ENCODE assay signal across 14 mouse cellular contexts in the genomic region with DNA sequence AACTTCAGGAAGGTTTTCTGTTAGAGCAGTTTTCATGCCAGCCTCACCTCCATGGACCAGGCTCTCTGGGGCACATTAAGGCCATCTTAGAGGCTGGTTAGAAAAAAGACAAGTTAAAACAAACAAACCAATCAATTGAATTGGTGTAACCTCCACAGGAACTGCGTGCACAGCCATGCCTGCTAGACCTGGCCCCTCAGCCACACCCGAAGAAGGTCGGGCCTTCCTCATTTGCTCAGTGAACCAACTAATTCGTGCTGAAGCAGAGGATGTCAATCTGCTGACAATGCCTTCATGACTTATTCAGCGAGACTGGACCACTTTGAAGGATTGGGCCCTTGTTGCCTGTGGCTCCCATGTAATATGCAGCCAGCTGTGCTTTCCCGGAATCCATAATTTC. TPM values are rescaled to one million over a fixed set of nuclear protein-coding genes. Genes with fewer than 3 reads are reported as not detected.
A peak's percentile ranks its signal among the peaks of the same experiment; 100 is the strongest.
DNase-seq lines count a peak whose midpoint lies in the region; ATAC-seq and TF ChIP-seq lines count a peak whose summit lies in the region.
"Had no signal": no experiment of that assay in that cellular context is flagged by ENCODE, and none has a peak within 500 bp of the region (broad histone marks: within the 10 kb centered on the region; RNA-seq: fewer than 3 reads in every experiment).

No protein-coding gene starts in this region.

- no peak overlapping the region for H3K9ac ChIP-seq in forebrain, embryonic 11.5 days (ENCODE audit: low read length)
- no peak overlapping the region for H3K9ac ChIP-seq in forebrain, postnatal 0 days
- peak overlapping the region; percentile 35 for H3K9ac ChIP-seq in liver, embryonic 16.5 days (ENCODE audit: low read depth, low read length)
- H3K9ac ChIP-seq: neural tube, embryonic 13.5 days had no signal

- no peak overlapping the region for H3K4me2 ChIP-seq in forebrain, embryonic 11.5 days (ENCODE audit: low read depth, low read length, severe bottlenecking)
- H3K4me2 ChIP-seq in forebrain, postnatal 0 days (ENCODE audit: low read depth): no peak overlapping the region
- peak overlapping the region; percentile 23; the same call in 1 of the 2 replicates for H3K4me2 ChIP-seq in liver, embryonic 16.5 days (ENCODE audit: low read depth, low read length)
- H3K4me2 ChIP-seq: neural tube, embryonic 13.5 days had no signal

- no peak for DNase-seq in forebrain, embryonic 11.5 days (ENCODE audit: low spot score)
- no peak for DNase-seq in forebrain, postnatal 0 days
- DNase-seq in spleen, postnatal 36 days (ENCODE audit: low spot score in 2 of 2): peak; percentile 38 to 43
- DNase-seq in spleen, adult 12 weeks (ENCODE audit: low spot score): no peak
- DNase-seq in kidney, adult 8-10 months: no peak
- no peak for DNase-seq in thymus, postnatal 0 days (ENCODE audit: low spot score)
- DNase-seq in adrenal gland, postnatal 14 days: no peak
- DNase-seq: cerebellum, postnatal 10 days; gastrocnemius, postnatal 10 days; kidney, postnatal 10 days; right cerebral cortex, postnatal 4 days had no signal

- no peaks in the 10 kb centered on the region for H3K9me3 ChIP-seq in forebrain, embryonic 11.5 days (ENCODE audit: control insufficient read depth, low read length)
- H3K9me3 ChIP-seq in forebrain, postnatal 0 days (ENCODE audit: low read length): no peaks in the 10 kb centered on the region
- no peaks in the 10 kb centered on the region for H3K9me3 ChIP-seq in liver, embryonic 16.5 days (replicated peaks; ENCODE audit: control insufficient read depth, low read length)
- H3K9me3 ChIP-seq: limb, embryonic 10.5 days; neural tube, embryonic 13.5 days had no signal

- H3K4me1 ChIP-seq in forebrain, embryonic 11.5 days (replicated peaks; ENCODE audit: control insufficient read depth, insufficient read depth, low read length): peaks cover 6% of the 10 kb centered on the region
- H3K4me1 ChIP-seq in forebrain, postnatal 0 days (ENCODE audit: insufficient read depth): no peaks in the 10 kb centered on the region
- H3K4me1 ChIP-seq in liver, embryonic 16.5 days (ENCODE audit: control insufficient read depth, low read depth, low read length): peaks cover 65% of the 10 kb centered on the region

- ATAC-seq in forebrain, embryonic 11.5 days (replicated peaks; ENCODE audit: low FRiP score): peak; percentile 44; the same call in 1 of the 2 replicates
- ATAC-seq in forebrain, postnatal 0 days: no peak
- no peak for ATAC-seq in liver, embryonic 16.5 days (ENCODE audit: low read depth)

- no peaks in the 10 kb centered on the region for H3K27me3 ChIP-seq in forebrain, embryonic 11.5 days (ENCODE audit: control insufficient read depth, insufficient read depth, low read length)
- no peaks in the 10 kb centered on the region for H3K27me3 ChIP-seq in forebrain, postnatal 0 days (ENCODE audit: insufficient read depth, low read length)
- no peaks in the 10 kb centered on the region for H3K27me3 ChIP-seq in liver, embryonic 16.5 days (ENCODE audit: control insufficient read depth, insufficient read depth, low read depth, low read length)
- H3K27me3 ChIP-seq: neural tube, embryonic 13.5 days had no signal

- no peak overlapping the region for H3K4me3 ChIP-seq in forebrain, embryonic 11.5 days (ENCODE audit: low read depth, low read length)
- H3K4me3 ChIP-seq in forebrain, postnatal 0 days (ENCODE audit: low read depth, low read length): no peak overlapping the region
- no peak overlapping the region for H3K4me3 ChIP-seq in liver, embryonic 16.5 days (ENCODE audit: low read depth, low read length)
- H3K4me3 ChIP-seq: limb, embryonic 10.5 days; neural tube, embryonic 13.5 days had no signal

- no peak for TF ChIP-seq CTCF in forebrain, postnatal 0 days (IDR thresholded peaks at IDR 0.05; ENCODE audit: low read depth)

- WGBS in forebrain, embryonic 11.5 days: 14% methylated on average over 6 of the region's 6 CpGs
- WGBS in forebrain, postnatal 0 days: 12% methylated on average over 6 of the region's 6 CpGs
- 18% methylated on average over 6 of the region's 6 CpGs for WGBS in liver, embryonic 16.5 days (ENCODE audit: insufficient replicate concordance)

- H3K36me3 ChIP-seq in forebrain, embryonic 11.5 days (ENCODE audit: control insufficient read depth, insufficient read depth, low read length): no peaks in the 10 kb centered on the region
- no peaks in the 10 kb centered on the region for H3K36me3 ChIP-seq in forebrain, postnatal 0 days (ENCODE audit: insufficient read depth)
- no peaks in the 10 kb centered on the region for H3K36me3 ChIP-seq in liver, embryonic 16.5 days (ENCODE audit: control insufficient read depth, insufficient read depth)
- H3K36me3 ChIP-seq: limb, embryonic 10.5 days; neural tube, embryonic 13.5 days had no signal

- 0 out of 2 replicates have a peak overlapping the region, but pooled peaks have one; percentile 12 for H3K27ac ChIP-seq in forebrain, embryonic 11.5 days (ENCODE audit: low read depth, low read length)
- no peak overlapping the region for H3K27ac ChIP-seq in forebrain, postnatal 0 days (ENCODE audit: low read depth, low read length)
- H3K27ac ChIP-seq in liver, embryonic 16.5 days (ENCODE audit: low read length): peak overlapping the region; percentile 87
- H3K27ac ChIP-seq: limb, embryonic 10.5 days; neural tube, embryonic 13.5 days had no signal

RNA-seq across cellular contexts. Expression of a gene that starts 28.4 kb away (rescaled TPM):
- 8.7 and 9.0 TPM in 2 replicates for polyA plus RNA-seq in forebrain, embryonic 11.5 days (2014; fragmentation: Nextera tagmentation; extraction: Ambion mirVana)
- 1.9 and 3.4 TPM in 2 replicates for total RNA-seq in forebrain, postnatal 0 days (2014; rRNA removed)
- 1.5 and 1.8 TPM in 2 replicates for polyA plus RNA-seq in forebrain, postnatal 0 days (2015; fragmentation: Nextera tagmentation; extraction: Ambion mirVana)
- 32.7 and 33.7 TPM in 2 replicates for polyA plus RNA-seq in liver, embryonic 16.5 days (2015; fragmentation: Nextera tagmentation; extraction: Ambion mirVana)
- polyA plus RNA-seq in thymus, postnatal 0 days (2015; fragmentation: Nextera tagmentation; extraction: Ambion mirVana): 4.7 and 5.4 TPM in 2 replicates
- total RNA-seq in adrenal gland, postnatal 14 days (2021): 9.2 and 9.6 TPM in 2 replicates

Comparison
In these comparisons a context has a peak if more than half of its experiments do, and no peak if none do; other contexts are left out.
1. DNase-seq: peak in spleen, postnatal 36 days (2 of 2); none in forebrain, embryonic 11.5 days (single experiment), forebrain, postnatal 0 days (single experiment), spleen, adult 12 weeks (single experiment), kidney, adult 8-10 months (0 of 2), thymus, postnatal 0 days (single experiment) and adrenal gland, postnatal 14 days (single experiment).